Mouse (Mus musculus) kidney, adult 2 months (tissue): ENCODE results near the gene Depdc5.

Source experiments
- CTCF ChIP-seq: fragments of 200-500 bp; conservative IDR thresholded peaks from 2 replicates; pipeline ENCODE4 v1.5.1; 2011; ENCODE audit warnings: low read depth, mild to moderate bottlenecking, control low read depth, low read length, moderate library complexity, mixed read lengths; ENCODE audit not compliant: insufficient read depth, insufficient read length
- POLR2A ChIP-seq: fragments of 200-500 bp; IDR thresholded peaks from one replicate; pipeline ENCODE4 v1.6.1; 2011; ENCODE audit warnings: low read depth, low read length, control low read depth

DNA sequence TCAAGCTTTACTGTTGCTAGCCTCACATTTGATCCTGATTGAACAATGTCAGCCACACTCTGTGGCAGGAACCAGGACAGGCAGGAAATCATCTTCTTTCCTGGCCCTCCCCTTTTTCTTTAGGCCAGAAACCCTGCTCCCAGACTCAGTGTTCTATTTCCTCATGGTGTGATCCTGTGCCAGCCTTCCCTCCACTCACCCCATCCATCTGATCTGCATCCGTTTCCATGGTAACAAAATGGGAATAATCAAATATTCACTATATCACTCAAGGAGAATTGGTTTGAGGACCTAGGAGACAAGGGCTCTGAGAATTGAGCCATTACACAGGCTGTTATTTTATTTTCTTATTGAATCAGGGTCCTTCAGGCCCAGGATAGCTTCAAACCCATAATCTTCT lies 133.1 kb downstream of the Depdc5 start:
- no peak for TF ChIP-seq CTCF
- TF ChIP-seq POLR2A: no peak
